Mouse (Mus musculus): ENCODE results near the gene C1qtnf9. TPM values are rescaled to one million over a fixed set of nuclear protein-coding genes. Genes with fewer than 3 reads are reported as not detected.

Gene C1qtnf9
- polyA plus RNA-seq, 1 experiment from 2014 or later, result not detected

DNA sequence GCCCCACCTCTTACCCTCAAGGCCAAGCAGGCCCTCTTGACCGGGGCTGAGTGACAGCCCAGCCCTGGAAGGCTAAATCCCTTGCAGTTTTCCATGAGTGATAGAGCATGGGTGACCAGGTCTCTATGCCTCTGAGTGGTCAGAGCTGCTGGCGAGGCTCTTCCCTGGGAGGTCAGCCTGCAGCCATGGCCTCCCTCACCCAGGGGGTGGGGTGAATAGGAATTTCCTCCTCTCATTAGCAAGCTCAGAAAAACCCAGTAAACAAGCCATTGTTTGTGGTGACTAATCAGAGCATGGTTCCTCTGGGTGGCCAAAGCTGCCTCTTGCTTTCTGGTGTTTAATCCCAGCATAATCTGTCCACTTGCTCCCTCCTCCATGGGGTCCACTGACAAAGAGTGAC, 2.9 kb upstream of the C1qtnf9 start:
- H3K4me3 ChIP-seq (ENCODE audit: low read depth, low read length), result no peak overlapping the region
- H3K9ac ChIP-seq (ENCODE audit: low read depth, low read length), result no peak overlapping the region
- no peak overlapping the region for H3K4me2 ChIP-seq (replicated peaks; ENCODE audit: low read depth, low read length)
- H3K9me3 ChIP-seq (ENCODE audit: control insufficient read depth, low read length), result no peaks in the 10 kb centered on the region
- ATAC-seq (ENCODE audit: low FRiP score), result no peak
- H3K36me3 ChIP-seq (ENCODE audit: control insufficient read depth, insufficient read depth, low read length), result 0 out of 2 replicates have a peak, but pooled peaks cover 7% of the 10 kb centered on the region
- H3K4me1 ChIP-seq (replicated peaks; ENCODE audit: control insufficient read depth, insufficient read depth, low read length), result no peaks in the 10 kb centered on the region
- no peak for DNase-seq (ENCODE audit: low spot score)
- WGBS, result 69% methylated on average over 2 of the region's 2 CpGs
- H3K27me3 ChIP-seq (ENCODE audit: control insufficient read depth, insufficient read depth, low read length), result no peaks in the 10 kb centered on the region
- no peak overlapping the region for H3K27ac ChIP-seq (ENCODE audit: low read depth, low read length)

DNA sequence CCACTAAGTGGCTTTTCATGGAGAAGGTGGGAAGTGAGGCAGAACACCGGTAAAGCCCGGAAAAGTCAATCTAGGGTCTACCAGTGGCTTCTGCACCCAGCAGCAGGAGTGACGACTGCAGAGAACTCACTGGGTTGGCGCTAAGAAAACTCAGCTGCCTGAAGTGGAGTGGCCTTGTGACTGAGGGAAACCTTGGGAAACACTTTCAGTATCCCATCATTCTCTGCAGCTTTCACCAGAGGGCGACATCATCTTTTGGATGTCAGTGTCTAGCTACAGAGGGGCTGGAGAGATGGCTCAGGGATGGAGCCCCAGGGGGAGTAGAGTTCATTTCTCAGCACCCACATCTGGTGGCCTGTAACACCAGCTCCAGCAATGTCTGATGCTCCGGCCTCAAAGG, 1.4 kb downstream of the C1qtnf9 start:
- Histone ChIP-seq H3K4me2 (replicated peaks; ENCODE audit: low read depth, low read length) (no peak overlapping the region), H3K4me1 (replicated peaks; ENCODE audit: control insufficient read depth, insufficient read depth, low read length) (no peaks in the 10 kb centered on the region), H3K36me3 (ENCODE audit: control insufficient read depth, insufficient read depth, low read length) (no peaks in the 10 kb centered on the region), H3K9ac (ENCODE audit: low read depth, low read length) (no peak overlapping the region), H3K9me3 (ENCODE audit: control insufficient read depth, low read length) (no peaks in the 10 kb centered on the region), H3K27ac (ENCODE audit: low read depth, low read length) (no peak overlapping the region), H3K4me3 (ENCODE audit: low read depth, low read length) (no peak overlapping the region), H3K27me3 (ENCODE audit: control insufficient read depth, insufficient read depth, low read length) (no peaks in the 10 kb centered on the region)
- no peak for DNase-seq (ENCODE audit: low spot score)
- ATAC-seq (ENCODE audit: low FRiP score), result no peak
- WGBS, result 44% methylated on average over 6 of the region's 6 CpGs

DNA sequence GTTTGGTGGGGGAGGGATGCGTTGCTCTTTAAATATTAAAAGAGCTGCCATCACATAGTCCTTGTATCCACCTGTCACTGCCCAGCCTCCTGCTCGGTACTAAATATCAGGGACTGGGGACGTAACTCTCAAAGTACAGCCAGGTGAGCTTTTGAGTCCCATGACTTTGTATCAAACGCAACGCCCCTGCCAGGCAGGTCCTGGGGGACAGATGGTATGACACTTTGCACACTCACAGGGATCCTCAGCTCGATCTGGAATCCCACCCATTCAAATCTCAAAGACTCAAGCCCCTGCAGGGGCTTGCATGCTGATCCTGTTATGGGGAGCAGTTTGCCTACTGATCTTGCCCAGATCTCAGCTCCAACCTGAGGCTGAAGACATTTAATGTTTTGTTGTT, 2.7 kb downstream of the C1qtnf9 start:
- Histone ChIP-seq H3K27ac (ENCODE audit: low read depth, low read length) (no peak overlapping the region), H3K4me2 (replicated peaks; ENCODE audit: low read depth, low read length) (no peak overlapping the region), H3K9ac (ENCODE audit: low read depth, low read length) (no peak overlapping the region), H3K36me3 (ENCODE audit: control insufficient read depth, insufficient read depth, low read length) (no peaks in the 10 kb centered on the region), H3K4me3 (ENCODE audit: low read depth, low read length) (no peak overlapping the region; the same call in 1 of the 2 replicates), H3K27me3 (ENCODE audit: control insufficient read depth, insufficient read depth, low read length) (no peaks in the 10 kb centered on the region), H3K9me3 (ENCODE audit: control insufficient read depth, low read length) (no peaks in the 10 kb centered on the region), H3K4me1 (replicated peaks; ENCODE audit: control insufficient read depth, insufficient read depth, low read length) (no peaks in the 10 kb centered on the region)
- 75% methylated on average over 6 of the region's 6 CpGs for WGBS
- ATAC-seq (ENCODE audit: low FRiP score) (no peak), DNase-seq (ENCODE audit: low spot score) (no peak)

DNA sequence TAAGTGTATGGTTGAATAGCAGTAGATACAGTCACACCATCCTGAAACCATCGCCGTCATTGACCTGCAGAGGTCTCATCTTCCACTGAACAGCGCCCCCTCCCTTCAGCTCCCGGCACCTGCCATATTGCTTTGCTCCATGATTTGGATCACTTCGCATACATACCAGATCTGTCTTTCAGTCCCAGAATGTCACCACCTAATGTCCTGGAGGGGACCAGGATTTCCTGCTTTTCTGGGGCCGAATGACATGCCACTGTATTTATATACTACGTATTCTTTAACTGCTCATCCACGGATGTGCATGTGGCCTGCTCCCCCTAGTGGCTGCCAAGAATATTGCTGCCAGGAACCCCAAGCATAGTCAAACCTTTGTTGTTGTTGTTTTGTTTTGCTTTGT, 3.1 kb downstream of the C1qtnf9 start:
- peak; percentile 43; the same call in 1 of the 2 replicates for ATAC-seq (ENCODE audit: low FRiP score)
- Histone ChIP-seq H3K36me3 (ENCODE audit: control insufficient read depth, insufficient read depth, low read length) (no peaks in the 10 kb centered on the region), H3K4me2 (replicated peaks; ENCODE audit: low read depth, low read length) (peak overlapping the region; percentile 41), H3K9ac (ENCODE audit: low read depth, low read length) (no peak overlapping the region), H3K9me3 (ENCODE audit: control insufficient read depth, low read length) (no peaks in the 10 kb centered on the region), H3K27me3 (ENCODE audit: control insufficient read depth, insufficient read depth, low read length) (no peaks in the 10 kb centered on the region), H3K27ac (ENCODE audit: low read depth, low read length) (no peak overlapping the region), H3K4me1 (replicated peaks; ENCODE audit: control insufficient read depth, insufficient read depth, low read length) (no peaks in the 10 kb centered on the region), H3K4me3 (ENCODE audit: low read depth, low read length) (peak overlapping the region; percentile 17)
- WGBS, result 5% methylated on average over 8 of the region's 8 CpGs
- DNase-seq (ENCODE audit: low spot score), result peak; percentile 81

- H3K9me3 ChIP-seq (ENCODE audit: control insufficient read depth, low read length), result no peaks in the 10 kb centered on the region
- H3K4me1 ChIP-seq (replicated peaks; ENCODE audit: control insufficient read depth, insufficient read depth, low read length), result no peaks in the 10 kb centered on the region
- DNase-seq (ENCODE audit: low spot score), result no peak
- no peak overlapping the region for H3K9ac ChIP-seq (ENCODE audit: low read depth, low read length)
- H3K4me3 ChIP-seq (ENCODE audit: low read depth, low read length), result no peak overlapping the region
- no peaks in the 10 kb centered on the region for H3K27me3 ChIP-seq (ENCODE audit: control insufficient read depth, insufficient read depth, low read length)
- no peak overlapping the region for H3K27ac ChIP-seq (ENCODE audit: low read depth, low read length)
- no peaks in the 10 kb centered on the region for H3K36me3 ChIP-seq (ENCODE audit: control insufficient read depth, insufficient read depth, low read length)
- WGBS, result 70% methylated on average over 2 of the region's 2 CpGs
- H3K4me2 ChIP-seq (replicated peaks; ENCODE audit: low read depth, low read length), result no peak overlapping the region
- no peak for ATAC-seq (ENCODE audit: low FRiP score)
Observed at GRCm38 (mm10) chr14:60773476-60773875, 5.5 kb downstream of the C1qtnf9 start.

GRCm38 (mm10) chr14:60776521-60776920, 8.6 kb downstream of the C1qtnf9 start:
- 89% methylated on average over 8 of the region's 8 CpGs for WGBS
- H3K27me3 ChIP-seq (ENCODE audit: control insufficient read depth, insufficient read depth, low read length), result no peaks in the 10 kb centered on the region

DNA sequence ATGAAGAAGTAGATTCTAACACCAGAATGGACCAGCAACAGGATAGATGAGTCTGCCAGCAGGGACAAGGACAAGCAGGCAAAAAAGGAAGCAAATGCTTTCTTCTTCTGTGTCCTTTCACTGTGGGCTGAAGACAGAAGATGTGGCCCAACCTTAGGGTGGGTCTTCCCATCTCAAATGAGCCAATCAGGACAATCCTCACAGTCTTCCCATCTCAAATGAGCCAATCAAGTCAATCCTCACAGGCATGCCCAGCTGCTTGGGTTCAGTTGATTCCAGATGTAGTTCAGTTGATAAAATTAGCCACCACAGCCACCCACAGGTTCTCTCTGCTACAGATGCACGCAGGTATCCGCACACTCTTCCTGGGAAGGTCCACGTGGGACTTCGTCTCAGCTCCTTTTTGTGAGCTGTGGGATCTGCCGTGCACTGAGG, 9.6 kb downstream of the C1qtnf9 start:
- H3K4me3 ChIP-seq (ENCODE audit: low read depth, low read length), result no peak overlapping the region
- no peaks in the 10 kb centered on the region for H3K27me3 ChIP-seq (ENCODE audit: control insufficient read depth, insufficient read depth, low read length)
- no peak overlapping the region for H3K4me2 ChIP-seq (replicated peaks; ENCODE audit: low read depth, low read length)
- WGBS, result 89% methylated on average over 5 of the region's 5 CpGs
- DNase-seq (ENCODE audit: low spot score) (no peak), ATAC-seq (ENCODE audit: low FRiP score) (no peak)
- H3K9me3 ChIP-seq (ENCODE audit: control insufficient read depth, low read length), result no peaks in the 10 kb centered on the region
- no peaks in the 10 kb centered on the region for H3K4me1 ChIP-seq (replicated peaks; ENCODE audit: control insufficient read depth, insufficient read depth, low read length)
- no peak overlapping the region for H3K27ac ChIP-seq (ENCODE audit: low read depth, low read length)
- H3K36me3 ChIP-seq (ENCODE audit: control insufficient read depth, insufficient read depth, low read length), result no peaks in the 10 kb centered on the region
- no peak overlapping the region for H3K9ac ChIP-seq (ENCODE audit: low read depth, low read length)

More at GRCm38 (mm10) chr14:60776521-60776920, 8.6 kb downstream of the C1qtnf9 start:
- Histone ChIP-seq H3K27ac (ENCODE audit: low read depth, low read length) (no peak overlapping the region), H3K4me2 (replicated peaks; ENCODE audit: low read depth, low read length) (no peak overlapping the region), H3K9ac (ENCODE audit: low read depth, low read length) (no peak overlapping the region), H3K9me3 (ENCODE audit: control insufficient read depth, low read length) (no peaks in the 10 kb centered on the region), H3K36me3 (ENCODE audit: control insufficient read depth, insufficient read depth, low read length) (no peaks in the 10 kb centered on the region), H3K4me3 (ENCODE audit: low read depth, low read length) (no peak overlapping the region), H3K4me1 (replicated peaks; ENCODE audit: control insufficient read depth, insufficient read depth, low read length) (no peaks in the 10 kb centered on the region)
- ATAC-seq (ENCODE audit: low FRiP score), result no peak
- no peak for DNase-seq (ENCODE audit: low spot score)

DNA sequence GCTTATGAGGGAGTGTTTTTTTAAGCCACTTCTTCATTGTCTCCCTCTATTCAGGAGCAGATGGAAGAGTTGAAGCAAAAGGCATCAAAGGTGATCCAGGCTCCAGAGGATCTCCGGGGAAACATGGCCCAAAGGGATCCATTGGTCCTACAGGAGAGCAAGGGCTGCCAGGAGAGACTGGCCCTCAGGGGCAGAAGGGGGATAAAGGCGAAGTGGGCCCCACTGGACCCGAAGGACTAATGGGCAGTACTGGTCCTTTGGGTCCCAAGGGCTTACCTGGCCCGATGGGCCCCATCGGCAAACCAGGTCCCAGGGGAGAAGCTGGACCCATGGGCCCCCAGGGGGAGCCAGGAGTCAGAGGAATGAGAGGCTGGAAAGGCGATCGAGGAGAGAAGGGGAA, 11.3 kb downstream of the C1qtnf9 start:
- ATAC-seq (ENCODE audit: low FRiP score) (no peak), DNase-seq (ENCODE audit: low spot score) (no peak)
- no peaks in the 10 kb centered on the region for H3K9me3 ChIP-seq (ENCODE audit: control insufficient read depth, low read length)
- H3K9ac ChIP-seq (ENCODE audit: low read depth, low read length), result no peak overlapping the region
- H3K4me2 ChIP-seq (replicated peaks; ENCODE audit: low read depth, low read length), result no peak overlapping the region
- H3K4me1 ChIP-seq (replicated peaks; ENCODE audit: control insufficient read depth, insufficient read depth, low read length), result no peaks in the 10 kb centered on the region
- H3K27me3 ChIP-seq (ENCODE audit: control insufficient read depth, insufficient read depth, low read length), result no peaks in the 10 kb centered on the region
- WGBS, result 91% methylated on average over 7 of the region's 7 CpGs
- no peaks in the 10 kb centered on the region for H3K36me3 ChIP-seq (ENCODE audit: control insufficient read depth, insufficient read depth, low read length)
- no peak overlapping the region for H3K4me3 ChIP-seq (ENCODE audit: low read depth, low read length)
- H3K27ac ChIP-seq (ENCODE audit: low read depth, low read length), result no peak overlapping the region

GRCm38 (mm10) chr14:60782121-60782656, 14.3 kb downstream of the C1qtnf9 start:
- no peak overlapping the region for H3K4me2 ChIP-seq (replicated peaks; ENCODE audit: low read depth, low read length)
- no peak for ATAC-seq (ENCODE audit: low FRiP score)
- 47% methylated on average over 7 of the region's 7 CpGs for WGBS
- no peaks in the 10 kb centered on the region for H3K36me3 ChIP-seq (ENCODE audit: control insufficient read depth, insufficient read depth, low read length)
- no peak for DNase-seq (ENCODE audit: low spot score)
- H3K9ac ChIP-seq (ENCODE audit: low read depth, low read length), result no peak overlapping the region
- no peak overlapping the region for H3K4me3 ChIP-seq (ENCODE audit: low read depth, low read length)
- no peaks in the 10 kb centered on the region for H3K27me3 ChIP-seq (ENCODE audit: control insufficient read depth, insufficient read depth, low read length)
- no peaks in the 10 kb centered on the region for H3K4me1 ChIP-seq (replicated peaks; ENCODE audit: control insufficient read depth, insufficient read depth, low read length)
- H3K27ac ChIP-seq (ENCODE audit: low read depth, low read length), result no peak overlapping the region
- H3K9me3 ChIP-seq (ENCODE audit: control insufficient read depth, low read length), result no peaks in the 10 kb centered on the region

Measured in hindbrain, embryonic 11.5 days (tissue).